Mouse (Mus musculus): Measurements from ENCODE around the gene Coq9. TPM values are rescaled to one million over a fixed set of nuclear protein-coding genes. Genes with fewer than 3 reads are reported as not detected.

Coq9 gene
- total RNA-seq, 1 experiment, result 42.9 TPM

- no peak for DNase-seq (ENCODE audit: low read depth, low spot score)
- no peak for TF ChIP-seq ZC3H11A (IDR thresholded peaks at IDR 0.05; ENCODE audit: borderline replicate concordance, low read depth, low read length)
- no peak for TF ChIP-seq HCFC1 (IDR thresholded peaks at IDR 0.05; ENCODE audit: borderline replicate concordance, insufficient read depth, low read length)
- TF ChIP-seq CHD2 (IDR thresholded peaks at IDR 0.05; ENCODE audit: low read depth, low read length), result no peak
- TF ChIP-seq ZNF384 (IDR thresholded peaks at IDR 0.05; ENCODE audit: low read depth, low read length), result no peak
- TF ChIP-seq MAFK (IDR thresholded peaks at IDR 0.05; ENCODE audit: insufficient read depth, low read depth, low read length), result no peak
- Histone ChIP-seq H3K36me3 (ENCODE audit: control insufficient read depth, insufficient read depth, low read length, poor library complexity, severe bottlenecking) (no peaks in the 10 kb centered on the region), H3K27ac (ENCODE audit: insufficient read depth, low read depth, low read length, poor library complexity, severe bottlenecking) (no peak overlapping the region), H3K9me3 (ENCODE audit: control insufficient read depth, insufficient read depth, low read depth, low read length) (no peaks in the 10 kb centered on the region), H3K4me1 (ENCODE audit: control insufficient read depth in 2 of 2, insufficient read depth in 2 of 2, low read length in 2 of 2, poor library complexity in 1 of 2) (peaks cover 5 to 20% of the 10 kb centered on the region in 2 experiments; a peak in 2 of 4 replicates), H3K4me3 (ENCODE audit: insufficient read depth in 1 of 2, low read depth in 1 of 2, low read length in 2 of 2, poor library complexity in 1 of 2, severe bottlenecking in 1 of 2) (no peak overlapping the region), H3K9ac (ENCODE audit: insufficient read depth, low read depth, low read length, poor library complexity, severe bottlenecking) (no peak overlapping the region)
- in situ Hi-C loops (cut with MboI; ENCODE audit: low sequenced_read_pairs in 2 of 2, unreplicated experiment in 2 of 2), result no loop called here
Measured at GRCm38 (mm10) chr8:94872576-94872975, 34.5 kb downstream of the Coq9 start.

- Histone ChIP-seq H3K27ac (ENCODE audit: insufficient read depth, low read depth, low read length, poor library complexity, severe bottlenecking) (no peak overlapping the region), H3K9ac (ENCODE audit: insufficient read depth, low read depth, low read length, poor library complexity, severe bottlenecking) (no peak overlapping the region), H3K9me3 (ENCODE audit: control insufficient read depth, insufficient read depth, low read depth, low read length) (no peaks in the 10 kb centered on the region), H3K36me3 (ENCODE audit: control insufficient read depth, insufficient read depth, low read length, poor library complexity, severe bottlenecking) (no peaks in the 10 kb centered on the region), H3K4me3 (ENCODE audit: insufficient read depth in 1 of 2, low read depth in 1 of 2, low read length in 2 of 2, poor library complexity in 1 of 2, severe bottlenecking in 1 of 2) (no peak overlapping the region), H3K4me1 (ENCODE audit: control insufficient read depth in 2 of 2, insufficient read depth in 2 of 2, low read length in 2 of 2, poor library complexity in 1 of 2) (peaks cover 5 to 20% of the 10 kb centered on the region in 2 experiments; a peak in 2 of 4 replicates)
- TF ChIP-seq ZC3H11A (IDR thresholded peaks at IDR 0.05; ENCODE audit: borderline replicate concordance, low read depth, low read length) (0 out of 2 replicates have a peak, but pooled peaks have one; percentile 12), CHD2 (IDR thresholded peaks at IDR 0.05; ENCODE audit: low read depth, low read length) (no peak)
- DNase-seq (ENCODE audit: low read depth, low spot score), result peak; percentile 70
- in situ Hi-C loops (cut with MboI; ENCODE audit: low sequenced_read_pairs in 2 of 2, unreplicated experiment in 2 of 2), result no loop called here
Measured at GRCm38 (mm10) chr8:94874358-94874757, 36.2 kb downstream of the Coq9 start.

GRCm38 (mm10) chr8:94875096-94875870 is 37.2 kb downstream of the Coq9 start:
- in situ Hi-C loops (cut with MboI; ENCODE audit: low sequenced_read_pairs in 2 of 2, unreplicated experiment in 2 of 2), result no loop called here
- Histone ChIP-seq H3K27ac (ENCODE audit: insufficient read depth, low read depth, low read length, poor library complexity, severe bottlenecking) (no peak overlapping the region), H3K36me3 (ENCODE audit: control insufficient read depth, insufficient read depth, low read length, poor library complexity, severe bottlenecking) (no peaks in the 10 kb centered on the region), H3K9me3 (ENCODE audit: control insufficient read depth, insufficient read depth, low read depth, low read length) (no peaks in the 10 kb centered on the region), H3K4me1 (ENCODE audit: control insufficient read depth in 2 of 2, insufficient read depth in 2 of 2, low read length in 2 of 2, poor library complexity in 1 of 2) (peaks cover 5 to 20% of the 10 kb centered on the region in 2 experiments; a peak in 2 of 4 replicates), H3K4me3 (ENCODE audit: insufficient read depth in 1 of 2, low read depth in 1 of 2, low read length in 2 of 2, poor library complexity in 1 of 2, severe bottlenecking in 1 of 2) (peak overlapping the region; percentile 64 to 78), H3K9ac (ENCODE audit: insufficient read depth, low read depth, low read length, poor library complexity, severe bottlenecking) (peak overlapping the region; percentile 39; the same call in 1 of the 2 replicates)
- TF ChIP-seq MAFK (IDR thresholded peaks at IDR 0.05; ENCODE audit: insufficient read depth, low read depth, low read length), result no peak
- no peak for TF ChIP-seq ZNF384 (IDR thresholded peaks at IDR 0.05; ENCODE audit: low read depth, low read length)
- TF ChIP-seq ZC3H11A (IDR thresholded peaks at IDR 0.05; ENCODE audit: borderline replicate concordance, low read depth, low read length), result no peak
- no peak for TF ChIP-seq CHD2 (IDR thresholded peaks at IDR 0.05; ENCODE audit: low read depth, low read length)
- TF ChIP-seq HCFC1 (IDR thresholded peaks at IDR 0.05; ENCODE audit: borderline replicate concordance, insufficient read depth, low read length), result no peak
- no peak for DNase-seq (ENCODE audit: low read depth, low spot score)

GRCm38 (mm10) chr8:94875871-94876150 is 37.7 kb downstream of the Coq9 start:
- H3K4me1 ChIP-seq (ENCODE audit: control insufficient read depth in 2 of 2, insufficient read depth in 2 of 2, low read length in 2 of 2, poor library complexity in 1 of 2), result peaks cover 5 to 15% of the 10 kb centered on the region in 2 experiments; a peak in 2 of 4 replicates
- H3K9ac ChIP-seq (ENCODE audit: insufficient read depth, low read depth, low read length, poor library complexity, severe bottlenecking), result peak overlapping the region; percentile 39; the same call in 1 of the 2 replicates
- H3K9me3 ChIP-seq (ENCODE audit: control insufficient read depth, insufficient read depth, low read depth, low read length), result no peaks in the 10 kb centered on the region
- in situ Hi-C loops (cut with MboI; ENCODE audit: low sequenced_read_pairs in 2 of 2, unreplicated experiment in 2 of 2), result no loop called here
- TF ChIP-seq HCFC1 (IDR thresholded peaks at IDR 0.05; ENCODE audit: borderline replicate concordance, insufficient read depth, low read length), result no peak
- no peak for TF ChIP-seq CHD2 (IDR thresholded peaks at IDR 0.05; ENCODE audit: low read depth, low read length)
- no peak for TF ChIP-seq ZNF384 (IDR thresholded peaks at IDR 0.05; ENCODE audit: low read depth, low read length)
- no peak for TF ChIP-seq MAFK (IDR thresholded peaks at IDR 0.05; ENCODE audit: insufficient read depth, low read depth, low read length)
- TF ChIP-seq ZC3H11A (IDR thresholded peaks at IDR 0.05; ENCODE audit: borderline replicate concordance, low read depth, low read length), result no peak
- no peaks in the 10 kb centered on the region for H3K36me3 ChIP-seq (ENCODE audit: control insufficient read depth, insufficient read depth, low read length, poor library complexity, severe bottlenecking)
- H3K4me3 ChIP-seq (ENCODE audit: insufficient read depth in 1 of 2, low read depth in 1 of 2, low read length in 2 of 2, poor library complexity in 1 of 2, severe bottlenecking in 1 of 2), result peak overlapping the region; percentile 64 to 78
- no peak overlapping the region for H3K27ac ChIP-seq (ENCODE audit: insufficient read depth, low read depth, low read length, poor library complexity, severe bottlenecking)
- no peak for DNase-seq (ENCODE audit: low read depth, low spot score)

Data from ES-E14 (cell line).